Mouse (Mus musculus): ENCODE results near the gene Zfp655. TPM values are rescaled to one million over a fixed set of nuclear protein-coding genes. Genes with fewer than 3 reads are reported as not detected.
"Not testable (repeated sequence)": the region's sequence is repeated elsewhere in the genome, so short reads cannot be mapped to it uniquely, and the experiment has no call there.

Zfp655 gene
- total and polyA plus RNA-seq, 2 experiments: 11.8 to 29.5 TPM

DNA sequence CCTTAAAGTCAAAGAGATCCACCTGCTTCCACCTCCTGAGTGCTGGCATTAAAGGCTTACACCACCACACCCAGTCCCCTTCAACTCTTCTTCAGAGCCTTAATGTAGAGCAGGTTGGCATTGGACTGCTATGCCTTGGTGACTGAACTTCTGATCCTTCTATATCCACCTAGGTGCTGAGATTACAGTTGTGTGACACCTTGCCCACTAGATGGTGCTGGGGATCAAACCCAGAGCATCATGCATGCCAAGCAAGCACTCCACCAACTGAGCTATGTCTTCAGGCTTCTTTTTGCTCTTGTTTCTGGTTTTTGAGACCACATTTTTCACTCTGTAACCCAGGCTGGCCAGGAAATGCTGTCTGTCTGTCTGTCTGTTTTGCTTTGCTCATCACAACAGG lies 3.1 kb downstream of the Zfp655 start:
- H3K36me3 ChIP-seq (ENCODE audit: control insufficient read depth, insufficient read depth, low read length): peaks cover 49% of the 10 kb centered on the region

DNA sequence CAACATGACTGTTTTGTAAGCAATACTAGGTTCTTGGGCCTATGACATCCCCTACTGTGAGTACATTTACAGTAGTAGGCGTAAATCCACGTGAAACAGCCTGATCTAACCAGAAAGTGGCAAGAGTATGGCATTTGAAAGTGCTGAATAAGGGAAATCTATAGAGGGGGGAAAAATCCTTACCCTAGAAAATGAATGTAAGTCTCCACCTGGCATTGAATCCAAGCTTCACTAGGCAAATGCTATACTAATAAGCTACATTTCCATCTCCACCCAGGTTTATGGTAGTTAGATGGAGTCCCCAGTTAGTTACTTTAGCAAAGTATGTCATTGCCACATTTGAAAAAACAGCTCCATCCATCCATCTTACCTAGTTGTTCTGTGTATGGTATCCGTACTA lies 18.0 kb downstream of the Zfp655 start:
- Histone ChIP-seq H3K27me3 (ENCODE audit: control insufficient read depth, insufficient read depth, low read length) (no peaks in the 10 kb centered on the region), H3K9ac (ENCODE audit: low read depth, low read length) (no peak overlapping the region), H3K36me3 (ENCODE audit: control insufficient read depth, insufficient read depth, low read length) (peaks cover 49% of the 10 kb centered on the region), H3K4me1 (ENCODE audit: control insufficient read depth, insufficient read depth, low read length) (no peaks in the 10 kb centered on the region), H3K4me3 (ENCODE audit: insufficient read depth, low read depth, low read length) (no peak overlapping the region), H3K27ac (replicated peaks; ENCODE audit: insufficient read depth, low read depth, low read length) (no peak overlapping the region), H3K79me2 (ENCODE audit: control insufficient read depth, insufficient read depth, low read length) (no peaks in the 10 kb centered on the region; the same call in 1 of the 2 replicates)
- TF ChIP-seq CTCF (IDR thresholded peaks at IDR 0.05; ENCODE audit: low read depth, low read length) (no peak), POLR2A (IDR thresholded peaks at IDR 0.05; ENCODE audit: extremely low read depth, insufficient read depth, low read length) (no peak)
- DNase-seq (ENCODE audit: extremely low read depth, low read depth, low spot score): no peak
- 95% methylated on average over 3 of the region's 3 CpGs for WGBS

More for the DNA sequence above, 3.1 kb downstream of the Zfp655 start:
- H3K4me1 ChIP-seq (ENCODE audit: control insufficient read depth, insufficient read depth, low read length): peaks cover 7% of the 10 kb centered on the region
- TF ChIP-seq POLR2A (IDR thresholded peaks at IDR 0.05; ENCODE audit: extremely low read depth, insufficient read depth, low read length) (no peak), CTCF (IDR thresholded peaks at IDR 0.05; ENCODE audit: low read depth, low read length) (peak; percentile 56)
- H3K9ac ChIP-seq (ENCODE audit: low read depth, low read length): no peak overlapping the region
- peaks cover 33% of the 10 kb centered on the region for H3K79me2 ChIP-seq (ENCODE audit: control insufficient read depth, insufficient read depth, low read length)
- no peaks in the 10 kb centered on the region for H3K27me3 ChIP-seq (ENCODE audit: control insufficient read depth, insufficient read depth, low read length)
- peak; percentile 36 for DNase-seq (ENCODE audit: extremely low read depth, low read depth, low spot score)
- H3K4me3 ChIP-seq (ENCODE audit: insufficient read depth, low read depth, low read length): no peak overlapping the region
- no peak overlapping the region for H3K27ac ChIP-seq (replicated peaks; ENCODE audit: insufficient read depth, low read depth, low read length)

DNA sequence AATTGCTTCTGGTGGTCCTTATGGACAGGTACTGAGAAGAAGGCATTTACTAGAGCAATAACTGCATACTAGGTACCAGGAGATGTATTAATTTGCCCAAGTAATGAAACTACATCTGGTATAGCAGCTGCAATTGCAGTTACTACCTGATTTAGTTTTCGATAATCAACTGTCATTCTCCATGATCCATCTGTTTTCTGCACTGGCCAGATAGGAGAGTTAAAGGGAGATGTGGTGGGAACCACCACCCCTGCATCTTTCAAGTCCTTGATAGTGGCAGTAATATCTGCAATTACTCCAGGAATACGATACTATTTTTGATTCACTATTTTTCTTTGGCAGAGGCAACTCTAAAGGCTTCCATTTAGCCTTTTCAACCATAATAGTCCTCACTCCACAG lies 42.1 kb downstream of the Zfp655 start:
- WGBS: 88% methylated on average over 2 of the region's 2 CpGs
- H3K9ac ChIP-seq (ENCODE audit: low read depth, low read length); H3K4me3 ChIP-seq (ENCODE audit: insufficient read depth, low read depth, low read length); H3K27ac ChIP-seq (replicated peaks; ENCODE audit: insufficient read depth, low read depth, low read length); H3K79me2 ChIP-seq (ENCODE audit: control insufficient read depth, insufficient read depth, low read length); H3K36me3 ChIP-seq (ENCODE audit: control insufficient read depth, insufficient read depth, low read length); H3K4me1 ChIP-seq (ENCODE audit: control insufficient read depth, insufficient read depth, low read length); DNase-seq (ENCODE audit: extremely low read depth, low read depth, low spot score); H3K27me3 ChIP-seq (ENCODE audit: control insufficient read depth, insufficient read depth, low read length): not testable (repeated sequence)

GRCm38 (mm10) chr5:145279948-145280347 lies 48.4 kb downstream of the Zfp655 start:
- DNase-seq (ENCODE audit: extremely low read depth, low read depth, low spot score): no peak
- peaks cover 9% of the 10 kb centered on the region; the same call in 1 of the 2 replicates for H3K79me2 ChIP-seq (ENCODE audit: control insufficient read depth, insufficient read depth, low read length)
- H3K36me3 ChIP-seq (ENCODE audit: control insufficient read depth, insufficient read depth, low read length): peaks cover 4% of the 10 kb centered on the region; the same call in 1 of the 2 replicates
- no peaks in the 10 kb centered on the region for H3K4me1 ChIP-seq (ENCODE audit: control insufficient read depth, insufficient read depth, low read length)
- no peak overlapping the region for H3K9ac ChIP-seq (ENCODE audit: low read depth, low read length)
- TF ChIP-seq POLR2A (IDR thresholded peaks at IDR 0.05; ENCODE audit: extremely low read depth, insufficient read depth, low read length): no peak
- no peak for TF ChIP-seq CTCF (IDR thresholded peaks at IDR 0.05; ENCODE audit: low read depth, low read length)
- H3K27ac ChIP-seq (replicated peaks; ENCODE audit: insufficient read depth, low read depth, low read length): no peak overlapping the region
- no peak overlapping the region for H3K4me3 ChIP-seq (ENCODE audit: insufficient read depth, low read depth, low read length)
- no peaks in the 10 kb centered on the region for H3K27me3 ChIP-seq (ENCODE audit: control insufficient read depth, insufficient read depth, low read length)
- 91% methylated on average over 2 of the region's 2 CpGs for WGBS

DNA sequence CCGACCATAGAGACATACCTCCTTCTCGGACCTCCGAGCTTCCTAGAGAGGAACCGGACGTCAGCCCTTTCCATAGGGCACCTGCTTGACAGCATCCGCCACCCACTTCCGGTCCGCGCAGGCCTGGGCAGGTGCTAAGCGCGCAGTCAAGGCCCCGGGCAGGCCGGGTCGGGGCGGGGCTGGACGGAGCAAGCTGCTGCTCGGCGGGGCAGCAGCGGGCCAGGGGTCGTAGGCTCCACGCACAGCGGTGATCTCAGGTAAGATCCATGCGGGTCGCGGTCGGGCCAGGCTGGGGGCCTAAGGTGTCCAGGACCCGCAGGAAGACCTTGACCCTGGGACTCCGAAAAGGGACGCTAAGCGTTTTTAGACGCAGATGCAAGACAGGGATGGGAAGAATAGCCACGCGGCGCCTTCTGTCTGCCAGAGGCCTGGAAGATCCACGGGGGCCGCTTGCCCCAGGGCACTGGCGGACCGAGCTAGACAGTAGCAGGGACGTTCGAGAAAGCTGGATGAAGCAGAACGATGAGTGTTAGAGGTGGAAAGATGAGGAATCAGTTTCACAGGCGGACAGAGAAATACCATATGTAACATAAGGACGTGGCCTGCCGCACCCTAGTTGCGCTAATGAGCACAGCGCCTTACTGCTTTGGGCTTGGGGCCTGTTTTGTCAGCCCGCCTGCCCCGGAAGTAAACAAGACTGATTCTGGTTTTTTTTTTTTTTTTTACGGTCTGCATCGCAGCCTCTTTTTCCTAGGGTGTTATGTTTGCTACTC lies 49.0 kb downstream of the Zfp655 start, which contains the start of gene Zscan25:
Gene Zscan25 (plus strand): TSS at position 130 of the 773 bp plus-strand sequence.
- Histone ChIP-seq H3K36me3 (ENCODE audit: control insufficient read depth, insufficient read depth, low read length) (peaks cover 7% of the 10 kb centered on the region; the same call in 1 of the 2 replicates), H3K27ac (replicated peaks; ENCODE audit: insufficient read depth, low read depth, low read length) (peak within 1 kb of the TSS; percentile 84), H3K4me1 (ENCODE audit: control insufficient read depth, insufficient read depth, low read length) (no peaks in the 10 kb centered on the region), H3K9ac (ENCODE audit: low read depth, low read length) (peak within 1 kb of the TSS; percentile 86), H3K27me3 (ENCODE audit: control insufficient read depth, insufficient read depth, low read length) (no peaks in the 10 kb centered on the region), H3K79me2 (ENCODE audit: control insufficient read depth, insufficient read depth, low read length) (peaks cover 9% of the 10 kb centered on the region; the same call in 1 of the 2 replicates), H3K4me3 (ENCODE audit: insufficient read depth, low read depth, low read length) (peak within 1 kb of the TSS; percentile 80)
- DNase-seq (ENCODE audit: extremely low read depth, low read depth, low spot score): peak; percentile 88
- under 1% methylated on average over 50 of the region's 50 CpGs for WGBS
- TF ChIP-seq CTCF (IDR thresholded peaks at IDR 0.05; ENCODE audit: low read depth, low read length): no peak
- TF ChIP-seq POLR2A (IDR thresholded peaks at IDR 0.05; ENCODE audit: extremely low read depth, insufficient read depth, low read length): peak; percentile 70

GRCm38 (mm10) chr5:145288382-145288781 lies 56.9 kb downstream of the Zfp655 start:
- peaks cover 47% of the 10 kb centered on the region for H3K36me3 ChIP-seq (ENCODE audit: control insufficient read depth, insufficient read depth, low read length)

More at GRCm38 (mm10) chr5:145288382-145288781, 56.9 kb downstream of the Zfp655 start:
- H3K9ac ChIP-seq (ENCODE audit: low read depth, low read length): no peak overlapping the region
- no peak for TF ChIP-seq CTCF (IDR thresholded peaks at IDR 0.05; ENCODE audit: low read depth, low read length)
- no peak for TF ChIP-seq POLR2A (IDR thresholded peaks at IDR 0.05; ENCODE audit: extremely low read depth, insufficient read depth, low read length)
- H3K79me2 ChIP-seq (ENCODE audit: control insufficient read depth, insufficient read depth, low read length): no peaks in the 10 kb centered on the region
- no peak overlapping the region for H3K4me3 ChIP-seq (ENCODE audit: insufficient read depth, low read depth, low read length)
- 80% methylated on average over 5 of the region's 5 CpGs for WGBS
- no peaks in the 10 kb centered on the region for H3K4me1 ChIP-seq (ENCODE audit: control insufficient read depth, insufficient read depth, low read length)
- no peak overlapping the region for H3K27ac ChIP-seq (replicated peaks; ENCODE audit: insufficient read depth, low read depth, low read length)
- no peak for DNase-seq (ENCODE audit: extremely low read depth, low read depth, low spot score)
- no peaks in the 10 kb centered on the region for H3K27me3 ChIP-seq (ENCODE audit: control insufficient read depth, insufficient read depth, low read length)

Data from liver, adult 2 months (tissue).